Mouse (Mus musculus) stomach, postnatal 0 days (tissue): ENCODE results near the gene Tac4.

Source experiments
- CTCF ChIP-seq: IDR thresholded peaks from 2 replicates; pipeline ENCODE4 v1.5.1; 2016; ENCODE audit warnings: antibody characterized with exemption, low read depth, mild to moderate bottlenecking, moderate library complexity
- EP300 ChIP-seq: optimal IDR thresholded peaks from 2 replicates; pipeline ENCODE3; 2016; ENCODE audit warnings: antibody characterized with exemption

GRCm38 (mm10) chr11:95310007-95310647 lies 48.8 kb downstream of the Tac4 start, which contains the start of gene Kat7:
- TF ChIP-seq CTCF = peak; percentile 21
- TF ChIP-seq EP300 = peak; percentile 87
